Mouse (Mus musculus) heart, embryonic 14.5 days (tissue): ENCODE measurements around the gene Kif16b. TPM values are rescaled to one million over a fixed set of nuclear protein-coding genes. Genes with fewer than 3 reads are reported as not detected.

Source experiments
- ATAC-seq: fragments of 200-750 bp; cut with Nextera tagmentation; 2 replicates; pipeline ENCODE4 v1.8.0; 2017; ENCODE audit warnings: low read depth, moderate TSS enrichment; ENCODE audit not compliant: insufficient number of reproducible peaks, insufficient read depth, low FRiP score
- H3K27ac ChIP-seq, 2 experiments: fragments of 200-500 bp in 1 of 2; fragments of 300-500 bp in 1 of 2; sonication (generic) in 1 of 2; replicated peaks in 1 of 2; 2 replicates each; pipeline ENCODE4 v1.5.1; 2012 to 2014; ENCODE audit warnings: low read depth in 2 of 2, low read length in 2 of 2, control low read depth in 1 of 2, mild to moderate bottlenecking in 1 of 2, mixed read lengths in 1 of 2; ENCODE audit not compliant: control insufficient read depth in 1 of 2, insufficient read depth in 1 of 2
- H3K27me3 ChIP-seq: fragments of 300-500 bp; sonication (generic); 2 replicates; pipeline ENCODE4 v1.6.1; 2014; ENCODE audit warnings: mild to moderate bottlenecking, low read length, control low read depth; ENCODE audit not compliant: control insufficient read depth, insufficient read depth
- H3K36me3 ChIP-seq: fragments of 300-500 bp; sonication (generic); 2 replicates; pipeline ENCODE4 v1.6.1; 2014; ENCODE audit warnings: mild to moderate bottlenecking, control low read depth, low read length, mixed read lengths; ENCODE audit not compliant: control insufficient read depth, insufficient read depth
- H3K4me1 ChIP-seq, 2 experiments: fragments of 200-500 bp in 1 of 2; fragments of 300-500 bp in 1 of 2; sonication (generic) in 1 of 2; 2 replicates each; pipeline ENCODE4 v1.6.1; 2012 to 2014; ENCODE audit warnings: low read length in 2 of 2, control low read depth in 1 of 2, mixed read lengths in 1 of 2; ENCODE audit not compliant: control insufficient read depth in 2 of 2, insufficient read depth in 2 of 2
- H3K4me2 ChIP-seq: fragments of 300-500 bp; sonication (generic); 2 replicates; pipeline ENCODE4 v1.6.1; 2014; ENCODE audit warnings: mild to moderate bottlenecking, low read length
- H3K4me3 ChIP-seq, 2 experiments: fragments of 200-500 bp in 1 of 2; fragments of 300-500 bp in 1 of 2; sonication (generic) in 1 of 2; 2 replicates each; pipeline ENCODE4 v1.5.1; 2012 to 2014; ENCODE audit warnings: low read length in 2 of 2, mild to moderate bottlenecking in 2 of 2, control low read depth in 1 of 2, low read depth in 1 of 2, moderate library complexity in 1 of 2; ENCODE audit not compliant: control insufficient read depth in 1 of 2, insufficient read depth in 1 of 2
- H3K9ac ChIP-seq: fragments of 300-500 bp; sonication (generic); 2 replicates; pipeline ENCODE4 v1.6.1; 2014; ENCODE audit warnings: mild to moderate bottlenecking, low read length
- H3K9me3 ChIP-seq: fragments of 300-500 bp; sonication (generic); 2 replicates; pipeline ENCODE4 v1.6.1; 2016; ENCODE audit warnings: low read length, control low read depth; ENCODE audit not compliant: control insufficient read depth
- WGBS: fragments of 180-500 bp; shearing (Covaris S2); extraction: QIAGEN DNeasy Blood & Tissue Kit; methylation state at CpG from one replicate; pipeline ENCODE4 v1.1.7; 2014; 5-methylcytosine and 5-hydroxymethylcytosine counted together
- polyA plus RNA-seq: library from polyadenylated mRNA; unstranded; fragments of >200 nt; fragmentation: Nextera tagmentation; extraction: Ambion mirVana; gene quantifications from 2 replicates; pipeline ENCODE4 v1.2.1, GENCODE M21; 2014

Gene Kif16b
- polyA plus RNA-seq, 1 experiment from 2014 or later: 10.4 TPM

DNA sequence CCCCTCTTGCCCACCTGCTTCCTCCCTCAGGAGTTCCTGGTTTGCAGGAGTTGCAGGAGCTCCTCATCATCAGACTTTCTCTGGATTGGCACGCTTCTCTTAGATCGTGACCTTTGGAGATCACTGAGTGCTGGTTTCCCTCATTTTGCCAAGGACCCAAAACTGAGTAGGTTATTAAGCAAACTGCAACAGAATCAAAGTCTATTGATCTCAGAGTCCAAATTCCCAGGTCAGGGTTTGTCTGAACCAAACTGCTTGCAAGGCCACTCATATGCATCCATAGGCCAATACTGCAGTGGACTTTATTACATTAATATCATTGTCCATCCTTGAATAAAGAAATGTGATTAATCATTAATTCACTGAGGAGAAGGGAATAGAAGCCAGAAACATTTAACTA lies 211.8 kb downstream of the Kif16b start:
- ATAC-seq: no peak
- no peaks in the 10 kb centered on the region for H3K4me1 ChIP-seq
- H3K4me3 ChIP-seq: no peak overlapping the region
- no peaks in the 10 kb centered on the region for H3K9me3 ChIP-seq
- no peaks in the 10 kb centered on the region for H3K36me3 ChIP-seq
- no peak overlapping the region for H3K9ac ChIP-seq
- no peak overlapping the region for H3K27ac ChIP-seq
- no peak overlapping the region for H3K4me2 ChIP-seq
- H3K27me3 ChIP-seq: no peaks in the 10 kb centered on the region
- 91% methylated on average over 2 of the region's 2 CpGs for WGBS

- Histone ChIP-seq H3K4me2 (no peak overlapping the region), H3K27ac (no peak overlapping the region), H3K27me3 (no peaks in the 10 kb centered on the region), H3K9me3 (no peaks in the 10 kb centered on the region), H3K4me1 (no peaks in the 10 kb centered on the region), H3K36me3 (no peaks in the 10 kb centered on the region), H3K9ac (no peak overlapping the region), H3K4me3 (no peak overlapping the region)
- ATAC-seq: no peak
- 78% methylated on average over 4 of the region's 4 CpGs for WGBS
These were observed 213.3 kb downstream of the Kif16b start for GRCm38 (mm10) chr2:142687936-142688514.

GRCm38 (mm10) chr2:142682965-142683709 lies 218.2 kb downstream of the Kif16b start:
- H3K9me3 ChIP-seq: no peaks in the 10 kb centered on the region
- no peak for ATAC-seq
- no peak overlapping the region for H3K4me3 ChIP-seq
- no peaks in the 10 kb centered on the region for H3K36me3 ChIP-seq
- no peak overlapping the region for H3K9ac ChIP-seq
- H3K4me2 ChIP-seq: no peak overlapping the region
- no peaks in the 10 kb centered on the region for H3K4me1 ChIP-seq
- 81% methylated on average over 5 of the region's 5 CpGs for WGBS
- no peak overlapping the region for H3K27ac ChIP-seq
- H3K27me3 ChIP-seq: no peaks in the 10 kb centered on the region

DNA sequence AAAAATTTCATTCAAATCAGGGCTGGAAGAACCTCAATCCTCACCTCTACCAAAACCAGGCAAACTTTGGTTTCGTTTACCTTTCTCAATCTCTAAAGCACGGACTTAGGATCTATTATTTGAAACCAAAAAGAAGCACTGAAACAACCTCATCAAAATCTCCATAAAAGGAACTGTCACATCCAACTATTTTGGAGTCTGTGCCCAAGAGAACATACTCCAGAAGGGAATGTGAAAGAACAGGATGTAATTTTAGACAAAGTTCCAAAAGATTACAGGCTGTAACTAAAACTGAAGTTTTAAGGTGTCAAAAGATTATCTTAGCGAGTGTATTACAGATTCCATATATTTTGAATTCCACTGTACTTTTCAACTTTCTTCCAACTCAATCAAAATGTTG lies 232.9 kb downstream of the Kif16b start:
- 78% methylated on average over 3 of the region's 3 CpGs for WGBS
- peaks cover 11% of the 10 kb centered on the region; the same call in 1 of the 2 replicates for H3K36me3 ChIP-seq
- no peak for ATAC-seq
- no peak overlapping the region for H3K4me2 ChIP-seq
- H3K27ac ChIP-seq: no peak overlapping the region
- no peaks in the 10 kb centered on the region for H3K4me1 ChIP-seq
- H3K4me3 ChIP-seq: no peak overlapping the region
- H3K9ac ChIP-seq: no peak overlapping the region
- no peaks in the 10 kb centered on the region for H3K9me3 ChIP-seq
- no peaks in the 10 kb centered on the region for H3K27me3 ChIP-seq

DNA sequence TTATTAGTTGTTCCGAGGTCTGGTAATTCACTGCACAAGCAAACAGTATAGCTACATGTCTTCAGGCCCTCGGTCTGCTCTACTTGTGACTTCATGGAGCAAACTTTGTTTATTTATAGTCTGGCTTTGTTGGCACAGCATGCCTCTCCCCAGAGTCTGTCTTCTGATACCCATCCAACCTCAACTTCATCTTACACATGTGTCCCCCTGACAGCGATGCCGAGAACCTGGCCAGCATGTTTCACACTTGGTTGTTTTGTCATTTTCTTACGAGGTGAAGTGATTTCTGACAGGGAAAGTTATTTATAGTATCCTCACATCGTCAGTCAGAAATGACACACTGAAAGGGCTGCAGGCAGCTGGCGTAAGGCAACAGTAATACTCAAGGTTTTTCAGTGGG lies 249.7 kb downstream of the Kif16b start:
- H3K27ac ChIP-seq: peak overlapping the region; percentile 56 to 85

DNA sequence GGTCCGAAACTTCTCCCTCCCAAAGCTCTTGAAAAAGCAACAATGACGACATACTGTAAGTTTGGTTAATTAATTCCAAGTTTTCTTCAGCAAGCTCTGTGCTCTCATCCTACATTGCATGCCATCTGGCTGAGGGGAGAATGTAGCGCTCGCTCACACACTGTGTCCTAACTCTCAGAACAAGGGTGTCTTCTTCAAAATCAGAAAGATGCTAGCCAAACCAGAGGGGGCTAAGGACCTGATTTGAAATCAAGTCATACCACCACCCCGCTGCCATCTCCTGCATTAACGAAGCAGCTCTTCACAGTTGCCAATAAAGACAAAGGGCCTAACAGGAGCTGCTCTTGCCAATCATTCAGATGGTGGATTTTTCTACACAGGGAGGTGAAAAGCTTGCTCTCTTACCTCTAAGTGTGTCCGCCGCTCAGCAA lies 253.3 kb downstream of the Kif16b start:
- Histone ChIP-seq H3K36me3 (no peaks in the 10 kb centered on the region), H3K4me1 (peaks cover 3 to 17% of the 10 kb centered on the region in 2 experiments; a peak in 3 of 4 replicates), H3K4me2 (no peak overlapping the region), H3K9me3 (no peaks in the 10 kb centered on the region), H3K27me3 (peaks cover 44% of the 10 kb centered on the region), H3K9ac (no peak overlapping the region), H3K27ac (no peak overlapping the region), H3K4me3 (no peak overlapping the region)
- WGBS: 96% methylated on average over 8 of the region's 8 CpGs
- ATAC-seq: no peak

More for the DNA sequence above, 249.7 kb downstream of the Kif16b start:
- Histone ChIP-seq H3K27me3 (peaks cover 15% of the 10 kb centered on the region), H3K4me3 (no peak overlapping the region), H3K4me2 (peak overlapping the region; percentile 27; the same call in 1 of the 2 replicates), H3K9ac (no peak overlapping the region), H3K9me3 (no peaks in the 10 kb centered on the region), H3K4me1 (peaks cover 3 to 17% of the 10 kb centered on the region in 2 experiments; a peak in 3 of 4 replicates), H3K36me3 (no peaks in the 10 kb centered on the region)
- 26% methylated on average over 7 of the region's 7 CpGs for WGBS
- ATAC-seq: peak; percentile 73; the same call in 1 of the 2 replicates

DNA sequence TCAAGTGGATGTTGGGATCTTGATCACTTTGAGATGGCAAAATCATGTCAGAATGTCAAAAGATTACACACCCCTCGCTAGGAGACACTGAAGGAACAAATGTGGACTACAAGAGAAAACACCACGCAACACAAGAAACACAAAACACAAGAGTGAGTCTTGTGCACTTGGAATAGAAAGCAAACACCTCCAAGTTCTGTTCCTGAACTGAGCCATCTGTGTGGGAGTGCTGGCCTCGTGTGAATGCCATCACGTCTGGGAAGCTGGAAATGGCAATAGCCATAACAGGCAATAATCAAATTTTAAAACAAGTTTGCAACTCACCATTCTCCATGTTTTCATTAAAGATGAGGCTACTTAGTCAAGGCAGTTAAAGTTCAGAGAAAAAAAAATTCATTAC lies 254.5 kb downstream of the Kif16b start:
- Histone ChIP-seq H3K27ac (no peak overlapping the region), H3K4me3 (no peak overlapping the region), H3K27me3 (peaks cover 48% of the 10 kb centered on the region), H3K4me1 (peaks cover 0 to 15% of the 10 kb centered on the region in 2 experiments; a peak in 3 of 4 replicates), H3K4me2 (no peak overlapping the region), H3K36me3 (no peaks in the 10 kb centered on the region), H3K9ac (no peak overlapping the region), H3K9me3 (no peaks in the 10 kb centered on the region)
- ATAC-seq: no peak
- 89% methylated on average over 4 of the region's 4 CpGs for WGBS
